1 mouse cellular context compared by ENCODE assay signal in genomic region chr11:51262342-51263285, GRCm38 (mm10).
TF ChIP-seq lines count a peak whose summit lies in the region.

TSS of gene BC049762 (minus strand) at chr11:51263046.

TF ChIP-seq in CH12.LX, 34 proteins besides CTCF, POLR2A, EP300 and RAD21 (continued from another document):
- TF ChIP-seq E2F4 (IDR thresholded peaks at IDR 0.05; ENCODE audit: insufficient replicate concordance, low read depth, low read length) = 0 out of 2 replicates have a peak, but pooled peaks have one; percentile 67
- TF ChIP-seq ETS1 (conservative IDR thresholded peaks at IDR 0.05; ENCODE audit: low read depth, low read length) = no peak; the same call in none of the 2 replicates
- TF ChIP-seq MYC (IDR thresholded peaks at IDR 0.05; ENCODE audit: low read depth, low read length) = peak; percentile 81; the same call in 1 of the 2 replicates
- peak; percentile 80 for TF ChIP-seq TBP (conservative IDR thresholded peaks at IDR 0.05; ENCODE audit: low read depth, low read length)
- TF ChIP-seq MXI1 (IDR thresholded peaks at IDR 0.05; ENCODE audit: low read depth, low read length) = no peak; the same call in 1 of the 2 replicates
- TF ChIP-seq USF1 (IDR thresholded peaks at IDR 0.05; ENCODE audit: low read depth, low read length) = peak; percentile 57
- TF ChIP-seq KAT2A (IDR thresholded peaks at IDR 0.05; ENCODE audit: insufficient replicate concordance, low read length) = no peak
- no peak for TF ChIP-seq PAX5 (IDR thresholded peaks at IDR 0.05; ENCODE audit: low read length)
- TF ChIP-seq BHLHE40 (IDR thresholded peaks at IDR 0.05; ENCODE audit: low read depth, low read length) = peak; percentile 87
- TF ChIP-seq MAFK (IDR thresholded peaks at IDR 0.05; ENCODE audit: insufficient replicate concordance, low read length) = no peak
- no peak for TF ChIP-seq ZC3H11A (IDR thresholded peaks at IDR 0.05; ENCODE audit: low read depth, low read length)
- TF ChIP-seq GABPA (IDR thresholded peaks at IDR 0.05; ENCODE audit: insufficient replicate concordance, low read depth, low read length) = no peak; the same call in 1 of the 2 replicates
